Mouse (Mus musculus): ENCODE data around the gene Ntmt1. TPM values are rescaled to one million over a fixed set of nuclear protein-coding genes. Genes with fewer than 3 reads are reported as not detected.

Ntmt1 gene
- polyA plus RNA-seq, 1 experiment from 2014 or later = 108 TPM

- peak overlapping the region; percentile 82 for H3K27ac ChIP-seq
- peaks cover 40% of the 10 kb centered on the region for H3K4me1 ChIP-seq (replicated peaks)
- ATAC-seq (ENCODE audit: insufficient number of reproducible peaks, insufficient read depth, low FRiP score, low TSS enrichment, low read depth) = no peak
- peak overlapping the region; percentile 60 for H3K4me2 ChIP-seq
- H3K27me3 ChIP-seq = no peaks in the 10 kb centered on the region
- no peaks in the 10 kb centered on the region for H3K36me3 ChIP-seq
- H3K9ac ChIP-seq (replicated peaks) = peak overlapping the region; percentile 44
- WGBS = 8% methylated on average over 39 of the region's 40 CpGs
- peak overlapping the region; percentile 24 for H3K4me3 ChIP-seq (replicated peaks)
- H3K9me3 ChIP-seq = no peaks in the 10 kb centered on the region
Observed at GRCm38 (mm10) chr2:30784078-30784994, 23.3 kb upstream of the Ntmt1 start.

GRCm38 (mm10) chr2:30787466-30787865, 20.2 kb upstream of the Ntmt1 start:
- Histone ChIP-seq H3K9me3 (no peaks in the 10 kb centered on the region), H3K4me2 (no peak overlapping the region), H3K36me3 (no peaks in the 10 kb centered on the region), H3K4me3 (replicated peaks) (no peak overlapping the region), H3K9ac (replicated peaks) (0 out of 2 replicates have a peak overlapping the region, but pooled peaks have one; percentile 44), H3K27me3 (no peaks in the 10 kb centered on the region), H3K27ac (peak overlapping the region; percentile 62; the same call in 1 of the 2 replicates), H3K4me1 (replicated peaks) (peaks cover 35% of the 10 kb centered on the region)
- 52% methylated on average over 4 of the region's 4 CpGs for WGBS
- ATAC-seq (ENCODE audit: insufficient number of reproducible peaks, insufficient read depth, low FRiP score, low TSS enrichment, low read depth) = no peak

- Histone ChIP-seq H3K9ac (replicated peaks) (no peak overlapping the region), H3K4me1 (replicated peaks) (peaks cover 36% of the 10 kb centered on the region)
Observed at GRCm38 (mm10) chr2:30792061-30792460, 15.6 kb upstream of the Ntmt1 start.

GRCm38 (mm10) chr2:30794179-30795108, 13.2 kb upstream of the Ntmt1 start:
- peak; percentile 63 for ATAC-seq (ENCODE audit: insufficient number of reproducible peaks, insufficient read depth, low FRiP score, low TSS enrichment, low read depth)
- Histone ChIP-seq H3K4me2 (peak overlapping the region; percentile 63), H3K27ac (peak overlapping the region; percentile 81), H3K36me3 (no peaks in the 10 kb centered on the region), H3K27me3 (peaks cover 2% of the 10 kb centered on the region; the same call in 1 of the 2 replicates), H3K4me1 (replicated peaks) (peaks cover 43% of the 10 kb centered on the region), H3K9me3 (no peaks in the 10 kb centered on the region), H3K9ac (replicated peaks) (peak overlapping the region; percentile 62), H3K4me3 (replicated peaks) (peak overlapping the region; percentile 42)
- 6% methylated on average over 48 of the region's 48 CpGs for WGBS

More at GRCm38 (mm10) chr2:30792061-30792460, 15.6 kb upstream of the Ntmt1 start:
- 86% methylated on average over 7 of the region's 7 CpGs for WGBS
- ATAC-seq (ENCODE audit: insufficient number of reproducible peaks, insufficient read depth, low FRiP score, low TSS enrichment, low read depth) = no peak
- no peak overlapping the region for H3K27ac ChIP-seq
- H3K9me3 ChIP-seq = no peaks in the 10 kb centered on the region
- no peaks in the 10 kb centered on the region for H3K36me3 ChIP-seq
- H3K4me2 ChIP-seq = no peak overlapping the region
- H3K27me3 ChIP-seq = no peaks in the 10 kb centered on the region
- H3K4me3 ChIP-seq (replicated peaks) = no peak overlapping the region

GRCm38 (mm10) chr2:30795271-30795888, 12.2 kb upstream of the Ntmt1 start:
- Histone ChIP-seq H3K4me1 (replicated peaks) (peaks cover 43% of the 10 kb centered on the region), H3K9ac (replicated peaks) (no peak overlapping the region; the same call in 1 of the 2 replicates), H3K9me3 (no peaks in the 10 kb centered on the region), H3K4me3 (replicated peaks) (peak overlapping the region; percentile 42), H3K27me3 (peaks cover 11% of the 10 kb centered on the region; the same call in 1 of the 2 replicates), H3K4me2 (peak overlapping the region; percentile 63), H3K27ac (peak overlapping the region; percentile 80), H3K36me3 (no peaks in the 10 kb centered on the region)
- no peak for ATAC-seq (ENCODE audit: insufficient number of reproducible peaks, insufficient read depth, low FRiP score, low TSS enrichment, low read depth)
- 52% methylated on average over 7 of the region's 7 CpGs for WGBS

GRCm38 (mm10) chr2:30795889-30796275, 11.7 kb upstream of the Ntmt1 start:
- 48% methylated on average over 5 of the region's 5 CpGs for WGBS
- H3K9ac ChIP-seq (replicated peaks) = peak overlapping the region; percentile 40; the same call in 1 of the 2 replicates
- no peaks in the 10 kb centered on the region for H3K9me3 ChIP-seq
- peak overlapping the region; percentile 80 for H3K27ac ChIP-seq
- H3K4me2 ChIP-seq = peak overlapping the region; percentile 56
- no peaks in the 10 kb centered on the region for H3K36me3 ChIP-seq
- no peak for ATAC-seq (ENCODE audit: insufficient number of reproducible peaks, insufficient read depth, low FRiP score, low TSS enrichment, low read depth)
- H3K4me1 ChIP-seq (replicated peaks) = peaks cover 47% of the 10 kb centered on the region
- H3K27me3 ChIP-seq = peaks cover 16% of the 10 kb centered on the region
- H3K4me3 ChIP-seq (replicated peaks) = peak overlapping the region; percentile 20; the same call in 1 of the 2 replicates

GRCm38 (mm10) chr2:30796382-30796781, 11.2 kb upstream of the Ntmt1 start:
- Histone ChIP-seq H3K27ac (peak overlapping the region; percentile 80), H3K27me3 (peaks cover 21% of the 10 kb centered on the region), H3K36me3 (no peaks in the 10 kb centered on the region), H3K9ac (replicated peaks) (peak overlapping the region; percentile 40; the same call in 1 of the 2 replicates), H3K4me3 (replicated peaks) (peak overlapping the region; percentile 20), H3K9me3 (no peaks in the 10 kb centered on the region), H3K4me1 (replicated peaks) (peaks cover 52% of the 10 kb centered on the region), H3K4me2 (peak overlapping the region; percentile 56)
- ATAC-seq (ENCODE audit: insufficient number of reproducible peaks, insufficient read depth, low FRiP score, low TSS enrichment, low read depth) = peak; percentile 54
- 5% methylated on average over 11 of the region's 11 CpGs for WGBS

- Histone ChIP-seq H3K4me3 (replicated peaks) (no peak overlapping the region), H3K27me3 (peaks cover 46% of the 10 kb centered on the region), H3K4me1 (replicated peaks) (peaks cover 54% of the 10 kb centered on the region), H3K4me2 (no peak overlapping the region), H3K27ac (no peak overlapping the region), H3K36me3 (no peaks in the 10 kb centered on the region), H3K9me3 (no peaks in the 10 kb centered on the region), H3K9ac (replicated peaks) (no peak overlapping the region)
- no peak for ATAC-seq (ENCODE audit: insufficient number of reproducible peaks, insufficient read depth, low FRiP score, low TSS enrichment, low read depth)
- WGBS = 77% methylated on average over 3 of the region's 3 CpGs
Observed at GRCm38 (mm10) chr2:30799456-30799855, 8.2 kb upstream of the Ntmt1 start.

GRCm38 (mm10) chr2:30800671-30801066, 7.0 kb upstream of the Ntmt1 start:
- H3K4me1 ChIP-seq (replicated peaks) = peaks cover 43% of the 10 kb centered on the region
- no peaks in the 10 kb centered on the region for H3K9me3 ChIP-seq
- H3K4me3 ChIP-seq (replicated peaks) = peak overlapping the region; percentile 57
- peaks cover 46% of the 10 kb centered on the region for H3K27me3 ChIP-seq
- peak overlapping the region; percentile 90 for H3K4me2 ChIP-seq
- WGBS = 26% methylated on average over 6 of the region's 7 CpGs
- ATAC-seq (ENCODE audit: insufficient number of reproducible peaks, insufficient read depth, low FRiP score, low TSS enrichment, low read depth) = no peak
- no peak overlapping the region for H3K27ac ChIP-seq
- peak overlapping the region; percentile 69 for H3K9ac ChIP-seq (replicated peaks)
- H3K36me3 ChIP-seq = no peaks in the 10 kb centered on the region

GRCm38 (mm10) chr2:30801067-30801852, 6.4 kb upstream of the Ntmt1 start:
- Histone ChIP-seq H3K9ac (replicated peaks) (peak overlapping the region; percentile 69), H3K27ac (no peak overlapping the region), H3K4me1 (replicated peaks) (peaks cover 37% of the 10 kb centered on the region), H3K4me3 (replicated peaks) (peak overlapping the region; percentile 57), H3K27me3 (peaks cover 46% of the 10 kb centered on the region), H3K9me3 (no peaks in the 10 kb centered on the region), H3K36me3 (no peaks in the 10 kb centered on the region), H3K4me2 (peak overlapping the region; percentile 90)
- ATAC-seq (ENCODE audit: insufficient number of reproducible peaks, insufficient read depth, low FRiP score, low TSS enrichment, low read depth) = no peak
- under 1% methylated on average over 77 of the region's 77 CpGs for WGBS
